Mouse (Mus musculus) ES-E14 (cell line): ENCODE measurements at regions not wholly inside any gene's neighbourhood (a gene's known extent, or its start where the extent isn't known, plus 50 kb on each side); places are given as distances from the start of the nearest gene placed in this dataset.

ENCODE experiments used
- DNase-seq: peaks from one replicate; pipeline ENCODE4 v3.0.0-alpha.2; 2013; ENCODE audit warnings: low read depth, low spot score
- H3K27ac ChIP-seq: 2 replicates; pipeline ENCODE4 v1.5.1; 2012; ENCODE audit warnings: low read depth, mild to moderate bottlenecking, low read length, moderate library complexity, mixed read lengths; ENCODE audit not compliant: poor library complexity, insufficient read depth, severe bottlenecking
- H3K36me3 ChIP-seq: 2 replicates; pipeline ENCODE4 v1.6.1; 2012; ENCODE audit warnings: mild to moderate bottlenecking, low read length, moderate library complexity, mixed read lengths; ENCODE audit not compliant: control insufficient read depth, poor library complexity, insufficient read depth, severe bottlenecking
- H3K4me1 ChIP-seq, 2 experiments: fragments of 150-350 bp in 1 of 2; sonication (generic) in 1 of 2; 2 replicates each; pipeline ENCODE4 v1.6.1; 2012; ENCODE audit warnings: low read length in 2 of 2, mild to moderate bottlenecking in 1 of 2, mixed read lengths in 1 of 2; ENCODE audit not compliant: control insufficient read depth in 2 of 2, insufficient read depth in 2 of 2, poor library complexity in 1 of 2
- H3K4me3 ChIP-seq, 2 experiments: fragments of 150-350 bp in 1 of 2; sonication (generic) in 1 of 2; 2 replicates each; pipeline ENCODE4 v1.5.1; 2012; ENCODE audit warnings: low read length in 2 of 2, low read depth in 1 of 2, mild to moderate bottlenecking in 1 of 2, mixed read lengths in 1 of 2; ENCODE audit not compliant: insufficient read depth in 1 of 2, poor library complexity in 1 of 2, severe bottlenecking in 1 of 2
- H3K9ac ChIP-seq: 2 replicates; pipeline ENCODE4 v1.6.1; 2012; ENCODE audit warnings: low read depth, mild to moderate bottlenecking, low read length, mixed read lengths; ENCODE audit not compliant: poor library complexity, insufficient read depth, severe bottlenecking
- H3K9me3 ChIP-seq: fragments of 150-350 bp; sonication (generic); 2 replicates; pipeline ENCODE4 v1.6.1; 2012; ENCODE audit warnings: low read depth, mild to moderate bottlenecking, low read length; ENCODE audit not compliant: control insufficient read depth, insufficient read depth
- CHD2 ChIP-seq: IDR thresholded peaks from 2 replicates; pipeline ENCODE4 v1.6.1; 2014; ENCODE audit warnings: mild to moderate bottlenecking, low read depth, low read length, inconsistent platforms
- HCFC1 ChIP-seq: IDR thresholded peaks from 2 replicates; pipeline ENCODE4 v1.6.1; 2012; ENCODE audit warnings: low read length, inconsistent platforms, borderline replicate concordance; ENCODE audit not compliant: insufficient read depth
- MAFK ChIP-seq: IDR thresholded peaks from 2 replicates; pipeline ENCODE4 v1.6.1; 2014; ENCODE audit warnings: mild to moderate bottlenecking, low read depth, low read length, inconsistent platforms; ENCODE audit not compliant: insufficient read depth
- ZC3H11A ChIP-seq: IDR thresholded peaks from 2 replicates; pipeline ENCODE4 v1.6.1; 2012; ENCODE audit warnings: low read depth, mild to moderate bottlenecking, inconsistent platforms, low read length, borderline replicate concordance
- ZNF384 ChIP-seq: IDR thresholded peaks from 2 replicates; pipeline ENCODE4 v1.6.1; 2012; ENCODE audit warnings: low read depth, low read length, inconsistent platforms
- in situ Hi-C, 2 experiments: fragments of 600-800 bp; cut with MboI; formaldehyde crosslinking; loops; one replicate each; pipeline ENCODE4 v1.15.1; 2025; ENCODE audit warnings: low sequenced_read_pairs in 2 of 2, inconsistent platforms in 1 of 2; ENCODE audit not compliant: unreplicated experiment in 2 of 2

GRCm38 (mm10) chr2:30719611-30720290, 83.7 kb downstream of the 1700001O22Rik start:
- Histone ChIP-seq H3K4me1 (peaks cover 13 to 49% of the 10 kb centered on the region in 2 experiments; a peak in 3 of 4 replicates), H3K4me3 (no peak overlapping the region)
- DNase-seq = no peak

GRCm38 (mm10) chr2:30718741-30719381, 84.6 kb downstream of the 1700001O22Rik start:
- Histone ChIP-seq H3K4me3 (peak overlapping the region; percentile 52 to 57), H3K36me3 (no peaks in the 10 kb centered on the region), H3K9me3 (no peaks in the 10 kb centered on the region), H3K4me1 (peaks cover 13 to 53% of the 10 kb centered on the region in 2 experiments; a peak in 3 of 4 replicates), H3K27ac (peak overlapping the region; percentile 42), H3K9ac (peak overlapping the region; percentile 53; the same call in 1 of the 2 replicates)
- no peak for DNase-seq
- no peak for TF ChIP-seq CHD2
- in situ Hi-C loops = no loop called here

More at GRCm38 (mm10) chr2:30719611-30720290, 83.7 kb downstream of the 1700001O22Rik start:
- no peaks in the 10 kb centered on the region for H3K9me3 ChIP-seq
- in situ Hi-C loops = no loop called here
- no peak overlapping the region for H3K9ac ChIP-seq
- H3K27ac ChIP-seq = no peak overlapping the region; the same call in 1 of the 2 replicates
- no peaks in the 10 kb centered on the region for H3K36me3 ChIP-seq
- TF ChIP-seq MAFK (no peak), ZNF384 (no peak), HCFC1 (no peak), ZC3H11A (no peak)

- Histone ChIP-seq H3K4me1 (peaks cover 14 to 59% of the 10 kb centered on the region in 2 experiments; a peak in 3 of 4 replicates), H3K9ac (peak overlapping the region; percentile 55; the same call in 1 of the 2 replicates), H3K27ac (no peak overlapping the region), H3K36me3 (no peaks in the 10 kb centered on the region), H3K9me3 (no peaks in the 10 kb centered on the region), H3K4me3 (peak overlapping the region; percentile 62 to 63)
- in situ Hi-C loops = no loop called here
- TF ChIP-seq MAFK = no peak
- no peak for TF ChIP-seq ZNF384
- TF ChIP-seq ZC3H11A = no peak
- TF ChIP-seq CHD2 = no peak
- no peak for TF ChIP-seq HCFC1
- DNase-seq = peak; percentile 90
Observed at GRCm38 (mm10) chr2:30718329-30718675, 85.2 kb downstream of the 1700001O22Rik start.

DNA sequence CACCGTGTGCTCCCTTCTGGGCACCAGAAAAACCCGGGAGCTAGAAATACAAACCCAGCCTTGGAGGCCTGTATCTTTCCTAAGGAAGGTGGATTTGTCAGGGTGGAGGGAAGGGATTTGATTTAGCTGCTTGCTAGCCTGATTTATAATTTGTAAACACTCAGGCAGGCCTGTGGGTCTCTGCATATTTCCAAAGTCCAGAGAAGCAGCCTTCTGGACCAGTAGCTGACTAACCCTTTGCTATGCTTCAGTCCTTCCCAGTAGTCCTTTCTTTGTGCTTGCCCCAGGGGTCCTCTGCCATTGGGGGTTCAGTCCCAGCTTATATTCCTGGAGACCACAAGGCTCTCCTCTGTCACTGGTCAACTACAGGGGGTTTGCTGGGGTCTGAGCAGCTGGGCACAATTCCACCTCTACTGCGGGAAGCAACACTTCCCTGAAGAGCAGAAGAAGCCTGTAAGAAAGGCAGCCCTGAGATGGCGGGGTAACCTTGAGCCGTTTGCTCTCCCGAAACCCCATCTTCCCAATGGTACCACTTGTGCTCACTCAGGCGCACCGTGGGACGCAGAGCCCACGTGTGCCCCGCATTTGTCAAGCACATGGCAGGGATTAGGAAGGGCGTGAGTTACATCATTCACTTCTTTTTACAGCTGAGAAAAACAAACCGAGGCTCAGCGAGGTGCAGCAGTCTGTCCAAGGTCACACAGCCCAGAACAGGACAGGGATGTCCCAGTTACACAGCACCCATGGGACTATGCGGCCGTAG, 85.7 kb downstream of the 1700001O22Rik start:
- H3K36me3 ChIP-seq = no peaks in the 10 kb centered on the region
- peaks cover 18 to 59% of the 10 kb centered on the region in 2 experiments for H3K4me1 ChIP-seq
- H3K9me3 ChIP-seq = no peaks in the 10 kb centered on the region
- peak overlapping the region; percentile 55; the same call in 1 of the 2 replicates for H3K9ac ChIP-seq
- no peak for DNase-seq
- H3K4me3 ChIP-seq = peak overlapping the region; percentile 62 to 63
- TF ChIP-seq ZNF384 (no peak), MAFK (no peak), HCFC1 (no peak), CHD2 (no peak), ZC3H11A (no peak)
- peak overlapping the region; percentile 1; the same call in 1 of the 2 replicates for H3K27ac ChIP-seq
- in situ Hi-C loops = no loop called here
